Mouse (Mus musculus): Measurements from ENCODE around the gene Tmpo. TPM values are rescaled to one million over a fixed set of nuclear protein-coding genes. Genes with fewer than 3 reads are reported as not detected.
A peak's percentile ranks its signal among the peaks of the same experiment; 100 is the strongest.

The Tmpo gene
- total RNA-seq (2021), result 10 to 100 TPM; 68.0 to 90.6 TPM
- 41.1 and 41.4 TPM in 2 replicates for polyA plus RNA-seq (2012; rRNA removed)
- long read RNA-seq, transcript Tmpo-202 (9 exons, 3,533 nt), result minor isoform, 19 of 73 reads
- long read RNA-seq, transcript Tmpo-205 (6 exons, 1,842 nt), result minor isoform, 10 of 73 reads
- long read RNA-seq, transcript Tmpo-201 (4 exons, 3,772 nt), result major isoform, 21 of 73 reads
- long read RNA-seq, transcript Tmpo-203 (8 exons, 1,854 nt), result minor isoform, 12 of 73 reads
- long read RNA-seq, partial matches to known transcripts, result 0 of 73 reads
- long read RNA-seq, other reads (novel, unspliced or antisense), result 4 of 73 reads

DNA sequence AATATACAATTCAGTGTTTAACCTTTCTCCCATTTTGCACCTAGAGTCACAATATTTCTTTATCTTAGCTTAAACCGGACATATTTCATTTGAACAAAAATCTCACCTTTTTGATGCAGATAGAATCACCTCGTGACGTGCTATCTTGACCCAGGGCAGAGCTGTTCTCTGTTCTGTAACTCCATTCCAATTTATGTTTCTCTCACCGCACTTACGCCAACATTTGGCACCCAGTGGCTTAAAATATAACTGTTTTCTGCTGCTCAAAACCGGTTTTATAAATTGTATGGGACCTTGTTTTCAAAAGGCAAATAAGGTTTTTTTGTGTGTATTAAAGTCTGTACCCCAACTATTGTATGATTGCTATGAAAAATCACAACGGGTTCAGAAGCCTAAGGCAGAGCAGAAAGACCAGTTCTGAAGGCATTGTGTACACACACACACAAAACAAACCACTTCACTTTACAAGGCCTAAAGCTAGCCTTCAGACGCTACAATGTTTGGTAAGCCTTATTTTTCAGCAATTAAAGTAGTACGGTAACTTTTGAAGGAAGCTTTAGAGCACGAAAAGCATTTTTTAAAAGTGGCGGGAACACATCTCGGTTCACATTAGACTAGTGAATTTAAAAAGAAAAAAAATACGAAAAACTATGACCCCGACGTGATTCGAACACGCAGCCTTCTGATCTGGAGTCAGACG lies at the start of gene Tmpo:
Tmpo (minus strand) TSS at position 555 of the 700 bp plus-strand sequence.
- DNase-seq, result no peak

- no peak for DNase-seq
Observed at GRCm38 (mm10) chr10:91230400-91230799, 49.3 kb upstream of the Tmpo start.

GRCm38 (mm10) chr10:91229518-91229961 lies 48.4 kb upstream of the Tmpo start:
- DNase-seq, result no peak

- DNase-seq, result no peak
Observed at GRCm38 (mm10) chr10:91228924-91229517, 47.9 kb upstream of the Tmpo start.

DNA sequence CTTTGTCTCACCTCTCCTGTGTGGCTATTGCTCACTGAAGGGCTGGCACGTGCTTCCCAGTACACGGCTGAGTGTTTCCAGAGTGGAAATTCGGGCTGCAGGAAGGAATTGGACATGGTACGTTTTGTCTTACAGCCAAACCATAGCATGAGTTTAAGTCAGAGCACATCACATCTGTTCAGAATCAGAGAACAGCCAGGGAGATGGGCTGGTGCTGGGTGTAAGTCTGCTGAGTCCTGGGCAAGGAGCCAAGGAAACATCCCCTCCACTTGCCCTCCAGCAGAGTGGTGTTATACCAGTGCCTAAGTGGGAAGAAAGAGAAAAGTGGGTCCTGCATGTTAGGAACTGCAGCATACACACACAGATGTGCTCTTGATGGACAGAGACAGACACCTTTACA lies 45.9 kb upstream of the Tmpo start:
- no peak for DNase-seq

GRCm38 (mm10) chr10:91222398-91223236 lies 41.5 kb upstream of the Tmpo start:
- no peak for DNase-seq

- DNase-seq, result no peak
Observed at GRCm38 (mm10) chr10:91208899-91209667, 28.0 kb upstream of the Tmpo start.

DNA sequence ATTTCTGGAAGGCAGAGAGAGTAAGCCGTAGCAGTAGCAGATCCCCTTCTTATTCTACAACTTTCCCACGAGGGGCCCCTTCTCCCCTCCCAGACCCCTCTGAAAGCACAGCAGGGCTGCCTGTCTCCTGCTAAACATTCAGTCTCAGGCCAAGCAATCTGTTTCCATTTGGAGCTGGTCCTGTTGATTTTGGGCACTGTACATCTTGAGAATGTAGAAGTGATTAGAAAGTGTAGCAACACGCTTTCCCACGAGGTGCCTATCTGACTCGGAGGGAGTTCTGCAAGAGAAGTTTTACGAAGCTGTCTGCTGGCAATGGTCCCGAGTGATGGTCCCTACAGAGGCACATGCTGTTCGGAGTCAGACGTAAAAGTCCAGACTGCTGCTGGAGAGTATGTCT lies 27.3 kb upstream of the Tmpo start:
- DNase-seq, result no peak

DNA sequence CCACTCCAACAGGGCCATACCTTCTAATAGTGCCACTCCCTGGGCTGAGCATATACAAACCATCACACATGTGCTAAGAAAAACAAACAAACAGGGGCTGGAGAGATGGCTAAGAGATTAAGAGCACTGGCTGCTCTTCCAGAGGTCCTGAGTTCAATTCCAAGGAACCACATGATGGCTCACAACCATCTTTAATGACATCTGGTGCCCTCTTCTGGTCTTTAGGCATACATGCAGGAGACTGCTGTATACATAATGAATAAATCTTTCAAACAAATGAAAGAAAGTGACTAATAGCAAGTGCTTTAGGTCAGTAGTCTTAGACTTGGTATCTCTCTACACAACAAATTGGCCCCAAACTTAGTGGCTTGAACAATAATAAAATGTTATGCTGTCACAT lies 26.2 kb upstream of the Tmpo start:
- DNase-seq, result no peak

- DNase-seq, result no peak
Observed at GRCm38 (mm10) chr10:91205632-91206031, 24.5 kb upstream of the Tmpo start.

GRCm38 (mm10) chr10:91200581-91200980 lies 19.5 kb upstream of the Tmpo start:
- no peak for DNase-seq

- DNase-seq, result no peak
Observed at GRCm38 (mm10) chr10:91199238-91199780, 18.2 kb upstream of the Tmpo start.

- no peak for DNase-seq
Observed at GRCm38 (mm10) chr10:91197704-91198103, 16.6 kb upstream of the Tmpo start.

DNA sequence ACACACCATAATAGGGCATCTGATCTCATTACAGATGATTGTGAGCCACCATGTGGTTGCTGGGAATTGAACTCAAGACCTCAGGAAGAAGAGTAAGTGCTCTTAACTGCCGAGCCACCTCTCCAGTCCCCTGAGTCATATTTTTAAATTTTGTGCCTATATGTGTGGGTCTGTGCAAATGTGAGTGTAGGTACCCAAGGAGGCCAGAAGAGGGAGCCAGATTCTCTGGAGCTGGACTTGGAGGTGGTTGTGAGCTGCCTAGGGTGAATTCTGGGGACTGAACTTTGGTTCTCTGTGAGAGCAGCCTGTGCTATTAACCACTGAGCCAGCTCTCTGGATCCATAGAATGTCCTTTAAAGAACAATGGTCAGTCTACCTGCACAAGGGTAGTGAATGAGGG lies 15.7 kb upstream of the Tmpo start:
- DNase-seq, result no peak

DNA sequence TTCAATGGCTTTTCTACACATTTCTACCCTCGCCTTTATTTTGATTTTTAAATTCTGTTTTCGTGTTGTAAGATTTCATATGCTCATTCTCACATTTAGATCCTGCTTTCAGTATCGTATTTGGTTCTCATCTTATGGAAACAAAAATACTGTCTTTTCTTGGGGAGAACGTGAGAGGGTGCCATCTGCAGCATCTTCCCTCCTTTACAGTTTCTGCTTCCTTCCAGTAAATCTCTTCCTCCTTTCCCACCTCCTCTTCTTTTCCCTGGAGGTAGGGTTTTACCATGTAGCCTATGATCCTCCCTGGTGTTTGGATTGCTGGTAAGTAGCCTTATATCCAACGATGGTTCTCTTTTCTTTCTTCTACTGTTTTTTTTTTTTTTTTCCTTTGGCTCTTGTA lies 14.6 kb upstream of the Tmpo start:
- DNase-seq, result no peak

DNA sequence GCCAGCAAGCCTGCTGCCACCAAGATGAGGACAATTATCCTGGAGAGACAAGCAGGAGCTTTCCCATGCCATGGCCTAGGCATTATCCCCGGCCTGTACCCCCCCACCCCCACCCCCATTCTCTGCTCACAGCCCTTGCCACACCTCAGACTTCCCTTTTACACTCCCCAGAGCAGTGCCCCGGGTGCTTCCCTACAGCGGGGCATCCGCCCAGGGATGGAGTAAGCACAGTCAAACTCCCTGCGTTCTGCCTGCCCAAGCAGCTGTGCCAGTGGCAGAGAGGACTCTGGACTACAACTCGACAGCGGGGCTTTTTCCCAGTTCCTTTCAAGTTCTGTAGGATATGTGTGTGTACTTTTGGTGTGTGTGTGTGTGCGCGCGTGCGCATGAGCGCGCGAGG lies 14.0 kb upstream of the Tmpo start:
- DNase-seq, result no peak

DNA sequence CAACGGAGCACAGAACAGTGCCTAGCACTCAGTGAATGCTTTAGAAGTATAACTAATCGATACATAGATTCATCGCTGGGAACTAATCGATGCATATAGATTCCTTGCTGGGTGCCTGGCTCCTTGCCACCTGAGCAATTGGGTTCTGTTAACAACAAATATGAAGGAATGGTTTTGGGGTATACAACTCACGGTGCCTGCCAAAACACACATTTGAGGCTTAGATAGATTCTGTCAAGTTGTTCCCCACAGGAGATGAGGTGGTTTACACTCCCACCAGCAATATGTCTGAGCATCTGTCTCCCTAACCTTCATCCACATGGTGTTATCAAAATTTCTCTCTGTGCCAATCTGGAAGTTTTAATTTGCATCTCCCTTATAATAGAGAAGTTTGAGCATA lies 10.7 kb upstream of the Tmpo start:
- DNase-seq, result no peak

GRCm38 (mm10) chr10:91189476-91189875 lies 8.4 kb upstream of the Tmpo start:
- peak; percentile 42 for DNase-seq

- no peak for DNase-seq
Observed at GRCm38 (mm10) chr10:91188684-91189287, 7.7 kb upstream of the Tmpo start.

DNA sequence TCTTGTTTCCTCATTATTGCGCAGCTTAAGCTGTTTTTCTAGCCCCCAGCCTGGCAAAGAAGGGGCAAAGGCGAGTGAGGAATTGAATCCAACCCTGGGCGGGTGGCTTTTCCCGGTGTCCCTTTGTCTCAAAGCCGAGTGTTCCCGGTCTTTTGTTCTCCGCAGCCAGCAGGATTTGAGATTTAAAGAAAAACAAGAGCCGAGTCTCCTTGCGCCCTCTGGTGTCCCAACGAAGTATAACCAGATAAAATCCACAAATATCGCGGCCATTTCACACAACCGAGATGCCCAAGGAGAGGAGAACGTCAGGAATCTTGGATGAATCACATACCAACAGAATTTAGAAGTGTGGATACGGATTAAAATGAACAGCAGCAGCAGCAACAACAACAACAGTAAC lies 6.8 kb upstream of the Tmpo start:
- DNase-seq, result peak; percentile 88

DNA sequence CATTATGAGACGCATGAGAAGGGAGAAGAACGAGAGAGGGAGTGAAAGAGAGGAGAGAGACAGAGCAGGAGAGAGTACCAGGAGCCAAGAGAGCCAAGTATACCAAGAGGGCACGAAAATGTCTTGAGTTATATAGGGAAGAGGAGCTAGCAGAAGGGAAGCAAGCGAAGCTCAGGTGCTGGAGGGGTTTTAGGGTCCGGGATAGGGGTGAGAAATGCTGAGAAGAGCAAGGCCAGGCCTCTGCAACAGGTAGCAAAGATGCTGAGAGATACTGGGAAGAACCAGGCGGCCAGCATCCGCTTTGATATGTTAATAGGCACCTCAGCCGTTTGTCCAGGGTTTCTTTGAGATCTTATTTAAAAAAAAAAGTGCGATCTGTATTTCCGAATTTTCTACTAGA lies 6.2 kb upstream of the Tmpo start:
- DNase-seq, result no peak
